Mouse (Mus musculus) CH12.LX (cell line): Measurements from ENCODE around the gene Eci1. TPM values are rescaled to one million over a fixed set of nuclear protein-coding genes. Genes with fewer than 3 reads are reported as not detected.
A peak's percentile ranks its signal among the peaks of the same experiment; 100 is the strongest.

Experiments used
- DNase-seq: peaks from one replicate; pipeline ENCODE4 v3.0.0-alpha.2; 2013; ENCODE audit errors: extremely low read depth
- H3K27ac ChIP-seq: 2 replicates; pipeline ENCODE4 v1.5.1; 2012; ENCODE audit warnings: low read depth, mild to moderate bottlenecking, control low read depth, moderate library complexity; ENCODE audit not compliant: insufficient read depth
- H3K27me3 ChIP-seq: replicated peaks from 2 replicates; pipeline ENCODE3; 2012; ENCODE audit warnings: inconsistent platforms
- H3K36me3 ChIP-seq, 2 experiments: replicated peaks in 1 of 2; 2 replicates each; pipeline versions ENCODE3 to v1.6.1; 2012; ENCODE audit warnings: inconsistent platforms in 1 of 2, low read length in 1 of 2, mild to moderate bottlenecking in 1 of 2, mixed read lengths in 1 of 2, moderate library complexity in 1 of 2; ENCODE audit not compliant: control insufficient read depth in 1 of 2, insufficient read depth in 1 of 2
- H3K4me1 ChIP-seq, 2 experiments: 2 replicates each; pipeline ENCODE4 v1.6.1; 2012; ENCODE audit warnings: inconsistent platforms in 1 of 2, moderate library complexity in 1 of 2; ENCODE audit not compliant: insufficient read depth in 2 of 2, control insufficient read depth in 1 of 2
- H3K4me2 ChIP-seq: 2 replicates; pipeline ENCODE4 v1.6.1; 2012; ENCODE audit warnings: low read depth, mild to moderate bottlenecking, control low read depth; ENCODE audit not compliant: poor library complexity, insufficient read depth, severe bottlenecking
- H3K4me3 ChIP-seq, 3 experiments: fragments of 150-350 bp in 1 of 3; sonication (generic) in 1 of 3; replicated peaks in 1 of 3; 2 replicates each; pipeline versions ENCODE3 to v1.5.1; 2011 to 2012; ENCODE audit warnings: low read depth in 2 of 3, low read length in 2 of 3, mild to moderate bottlenecking in 2 of 3, moderate library complexity in 2 of 3, control low read depth in 1 of 3, improper control_type of control experiment in 1 of 3, inconsistent platforms in 1 of 3, mixed read lengths in 1 of 3; ENCODE audit not compliant: poor library complexity in 1 of 3
- H3K79me2 ChIP-seq: replicated peaks from 2 replicates; pipeline ENCODE4 v1.6.1; 2012; ENCODE audit warnings: mild to moderate bottlenecking, moderate library complexity; ENCODE audit not compliant: control insufficient read depth, poor library complexity, insufficient read depth, severe bottlenecking; ENCODE audit errors: extremely low read depth
- H3K9ac ChIP-seq: 2 replicates; pipeline ENCODE4 v1.6.1; 2012; ENCODE audit warnings: low read depth, mild to moderate bottlenecking, control low read depth, moderate library complexity; ENCODE audit not compliant: insufficient read depth
- H3K9me3 ChIP-seq: replicated peaks from 2 replicates; pipeline ENCODE3; 2012; ENCODE audit warnings: low read length, inconsistent platforms, mixed read lengths
- JUN ChIP-seq: IDR thresholded peaks from 2 replicates; pipeline ENCODE4 v1.6.1; 2011; ENCODE audit warnings: low read depth, mild to moderate bottlenecking, low read length, improper control_type of control experiment, moderate library complexity; ENCODE audit not compliant: insufficient read depth
- MAX ChIP-seq: IDR thresholded peaks from 2 replicates; pipeline ENCODE4 v1.6.1; 2011; ENCODE audit warnings: low read length, improper control_type of control experiment
- MAZ ChIP-seq: IDR thresholded peaks from 2 replicates; pipeline ENCODE4 v1.6.1; 2012; ENCODE audit warnings: low read depth, mild to moderate bottlenecking, inconsistent platforms, low read length, improper control_type of control experiment, moderate library complexity
- MEF2A ChIP-seq: IDR thresholded peaks from 2 replicates; pipeline ENCODE4 v1.6.1; 2014; ENCODE audit warnings: low read depth, mild to moderate bottlenecking, inconsistent platforms, low read length, improper control_type of control experiment, borderline replicate concordance
- POLR2A ChIP-seq: IDR thresholded peaks from 2 replicates; pipeline ENCODE4 v1.6.1; 2011; ENCODE audit warnings: low read depth, mild to moderate bottlenecking, improper control_type of control experiment, low read length
- POLR2AphosphoS2 ChIP-seq: IDR thresholded peaks from 2 replicates; pipeline ENCODE4 v1.6.1; 2011; ENCODE audit warnings: low read depth, low read length, improper control_type of control experiment
- RCOR1 ChIP-seq: conservative IDR thresholded peaks from 2 replicates; pipeline ENCODE4 v1.6.1; 2012; ENCODE audit warnings: low read depth, mild to moderate bottlenecking, inconsistent platforms, low read length, improper control_type of control experiment
- SIN3A ChIP-seq: IDR thresholded peaks from 2 replicates; pipeline ENCODE4 v1.6.1; 2012; ENCODE audit warnings: low read length, improper control_type of control experiment, inconsistent platforms
- SMC3 ChIP-seq: IDR thresholded peaks from 2 replicates; pipeline ENCODE4 v1.6.1; 2011; ENCODE audit warnings: low read depth, low read length, improper control_type of control experiment
- ZMIZ1 ChIP-seq: IDR thresholded peaks from 2 replicates; pipeline ENCODE4 v1.6.1; 2012; ENCODE audit warnings: low read depth, mild to moderate bottlenecking, inconsistent platforms, low read length, improper control_type of control experiment
- dilution Hi-C: fragments of 300-500 bp; cut with MboI; formaldehyde crosslinking; loops from 2 replicates; pipeline ENCODE4 v1.14.3; 2020; ENCODE audit warnings: low sequenced_read_pairs; ENCODE audit not compliant: extremely low pct_unique_long_range_greater_than_20kb, extremely low pct_ligation_motif_present
- in situ Hi-C: fragments of 300-500 bp; cut with MboI; formaldehyde crosslinking; loops from 3 replicates; pipeline ENCODE4 v1.14.3; 2019; ENCODE audit warnings: low sequenced_read_pairs, low pct_ligation_motif_present, low pct_unique_long_range_greater_than_20kb, mixed read lengths
- polyA plus RNA-seq: library from polyadenylated mRNA; unstranded; fragments of >175 nt; gene quantifications from 2 replicates; pipeline ENCODE4 v1.2.1, GENCODE M21; 2012; ENCODE audit warnings: low read depth; ENCODE audit not compliant: insufficient read length
- total RNA-seq, 2 experiments: library from RNA; depleted of rRNA; stranded (reverse); fragments of 300-350 nt in 1 of 2; fragments of >200 nt in 1 of 2; gene quantifications; 2 replicates each; pipeline ENCODE4 v1.2.3; 2012 to 2014

Eci1 gene
- total and polyA plus RNA-seq, 3 experiments, result 70.1 to 122 (median 94.7) TPM

- Histone ChIP-seq H3K36me3 (peaks cover 28 to 52% of the 10 kb centered on the region in 2 experiments), H3K9ac (peak overlapping the region; percentile 84), H3K27me3 (no peaks in the 10 kb centered on the region), H3K4me2 (peak overlapping the region; percentile 97), H3K27ac (peak overlapping the region; percentile 34; the same call in 1 of the 2 replicates), H3K4me3 (peak overlapping the region; percentile 85 to 98 (median 89)), H3K9me3 (no peaks in the 10 kb centered on the region), H3K79me2 (peaks cover 7% of the 10 kb centered on the region; the same call in 1 of the 2 replicates), H3K4me1 (peaks cover 11 to 23% of the 10 kb centered on the region in 2 experiments)
- dilution Hi-C loops (no loop called here), in situ Hi-C loops (no loop called here)
- DNase-seq, result no peak
- TF ChIP-seq MEF2A (no peak), MAX (no peak), SIN3A (peak; percentile 18; the same call in 1 of the 2 replicates), SMC3 (no peak), RCOR1 (no peak)
These were observed 44.5 kb downstream of the Eci1 start for GRCm38 (mm10) chr17:24470701-24471527.

GRCm38 (mm10) chr17:24472512-24472911 is 46.1 kb downstream of the Eci1 start:
- DNase-seq, result no peak
- Histone ChIP-seq H3K9me3 (no peaks in the 10 kb centered on the region), H3K4me3 (no peak overlapping the region), H3K4me1 (peaks cover 5 to 26% of the 10 kb centered on the region in 2 experiments; a peak in 3 of 4 replicates), H3K27ac (no peak overlapping the region), H3K36me3 (peaks cover 39 to 59% of the 10 kb centered on the region in 2 experiments), H3K27me3 (no peaks in the 10 kb centered on the region), H3K79me2 (peaks cover 7% of the 10 kb centered on the region; the same call in 1 of the 2 replicates), H3K4me2 (no peak overlapping the region), H3K9ac (no peak overlapping the region)
- in situ Hi-C loops (no loop called here), dilution Hi-C loops (no loop called here)
- TF ChIP-seq POLR2AphosphoS2 (0 out of 2 replicates have a peak, but pooled peaks have one; percentile 4), JUN (no peak), ZMIZ1 (no peak)

DNA sequence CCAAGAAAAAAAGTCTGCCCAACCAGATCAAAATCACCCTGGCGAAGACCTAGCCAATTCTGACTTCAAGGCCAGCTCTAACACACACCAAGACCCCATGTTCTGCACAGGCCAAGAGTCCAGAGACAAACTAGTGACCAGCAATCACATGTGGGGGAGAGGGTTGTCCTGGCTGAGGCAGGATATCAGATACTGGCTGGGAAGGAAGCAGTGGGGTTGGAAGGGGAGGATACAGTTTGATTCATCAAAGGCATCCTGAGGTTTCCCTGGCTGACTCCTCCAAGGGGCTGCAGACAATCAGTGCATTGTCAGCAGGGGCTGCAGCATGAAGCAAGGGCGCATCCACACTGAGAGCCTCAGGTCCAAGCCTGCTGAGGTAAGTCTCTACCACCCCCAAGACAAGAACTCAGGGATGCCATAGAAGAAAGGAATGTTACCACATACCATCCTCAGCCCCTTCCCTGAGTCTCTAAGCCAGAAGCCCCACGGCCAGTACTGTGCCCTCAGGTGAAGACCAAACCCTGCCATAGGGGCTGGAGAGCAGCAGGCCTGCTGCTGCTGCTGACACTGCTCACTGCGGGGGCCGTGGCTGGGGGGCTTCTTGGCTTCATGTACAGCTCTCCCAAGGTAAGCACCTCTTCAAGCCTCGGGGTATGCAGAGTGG is 47.3 kb downstream of the Eci1 start, which contains the start of gene Bricd5:
Gene Bricd5 (plus strand): TSS at position 273 of the 664 bp plus-strand sequence.
- Histone ChIP-seq H3K9me3 (no peaks in the 10 kb centered on the region), H3K27me3 (no peaks in the 10 kb centered on the region), H3K9ac (no peak within 1 kb of the TSS), H3K4me3 (no peak within 1 kb of the TSS), H3K79me2 (peaks cover 7% of the 10 kb centered on the region; the same call in 1 of the 2 replicates), H3K36me3 (peaks cover 39 to 62% of the 10 kb centered on the region in 2 experiments), H3K4me1 (peaks cover 12 to 30% of the 10 kb centered on the region in 2 experiments; a peak in 3 of 4 replicates), H3K4me2 (no peak within 1 kb of the TSS), H3K27ac (no peak within 1 kb of the TSS)
- no peak for DNase-seq
- TF ChIP-seq POLR2A, result peak; percentile 32; the same call in 1 of the 2 replicates
- no peak for TF ChIP-seq MAZ
- in situ Hi-C loops (no loop called here), dilution Hi-C loops (no loop called here)
